8 mouse cellular contexts compared by ENCODE assay signal in the genomic region with DNA sequence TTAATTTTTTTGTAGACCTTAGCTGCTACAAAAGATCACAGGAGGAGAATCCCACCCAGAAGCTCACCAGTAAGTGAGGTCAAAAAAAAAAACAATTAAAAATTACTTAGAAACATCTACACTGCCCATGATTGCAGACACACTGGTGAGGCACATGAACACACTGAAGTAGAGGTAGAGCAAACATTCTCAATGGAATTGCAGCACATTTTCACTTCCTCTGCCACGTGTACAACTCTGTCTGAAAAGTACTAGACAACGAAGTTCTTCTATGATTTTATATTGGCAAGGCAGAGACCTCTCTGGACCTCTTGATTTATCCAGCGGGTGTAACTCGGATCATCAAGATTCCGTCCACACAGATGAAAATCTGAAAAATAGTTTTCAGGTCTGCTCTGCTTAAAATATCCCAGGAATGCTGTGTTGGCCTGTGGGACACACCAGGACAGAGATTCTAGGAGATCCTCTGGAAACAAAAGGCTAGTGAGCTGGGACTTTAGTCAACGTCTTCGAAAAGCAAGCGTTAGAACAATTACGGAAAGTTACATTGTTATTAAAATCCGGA. TPM values are rescaled to one million over a fixed set of nuclear protein-coding genes. Genes with fewer than 3 reads are reported as not detected.
DNase-seq lines count a peak whose midpoint lies in the region; ATAC-seq and TF ChIP-seq lines count a peak whose summit lies in the region.

No protein-coding gene starts in this region.

- peaks cover 15% of the 10 kb centered on the region for H3K36me3 ChIP-seq in heart, adult 2 months (ENCODE audit: control insufficient read depth, insufficient read depth, low read length)
- H3K36me3 ChIP-seq in ES-E14 (ENCODE audit: control insufficient read depth, insufficient read depth, low read length, poor library complexity, severe bottlenecking): no peaks in the 10 kb centered on the region
- no peaks in the 10 kb centered on the region for H3K36me3 ChIP-seq in heart, embryonic 15.5 days
- H3K36me3 ChIP-seq in liver, embryonic 16.5 days (ENCODE audit: control insufficient read depth, insufficient read depth): no peaks in the 10 kb centered on the region

- no peak overlapping the region; the same call in 1 of the 2 replicates for H3K9ac ChIP-seq in heart, adult 2 months (ENCODE audit: low read depth, low read length)
- H3K9ac ChIP-seq in ES-E14 (ENCODE audit: insufficient read depth, low read depth, low read length, poor library complexity, severe bottlenecking): peak overlapping the region; percentile 2; the same call in 1 of the 2 replicates
- H3K9ac ChIP-seq in heart, embryonic 15.5 days: peak overlapping the region; percentile 93; the same call in 1 of the 2 replicates
- H3K9ac ChIP-seq in liver, embryonic 16.5 days (ENCODE audit: low read depth, low read length): peak overlapping the region; percentile 41; the same call in 1 of the 2 replicates

- peak overlapping the region; percentile 68 for H3K4me2 ChIP-seq in heart, embryonic 15.5 days
- H3K4me2 ChIP-seq in liver, embryonic 16.5 days (ENCODE audit: low read depth, low read length): peak overlapping the region; percentile 93

- H3K9me3 ChIP-seq in ES-E14 (ENCODE audit: control insufficient read depth, insufficient read depth, low read depth, low read length): no peaks in the 10 kb centered on the region
- no peaks in the 10 kb centered on the region for H3K9me3 ChIP-seq in heart, embryonic 15.5 days (replicated peaks)
- H3K9me3 ChIP-seq in liver, embryonic 16.5 days (replicated peaks; ENCODE audit: control insufficient read depth, low read length): no peaks in the 10 kb centered on the region

- 18% methylated on average over 10 of the region's 10 CpGs for WGBS in heart, adult 2 months
- WGBS in heart, embryonic 15.5 days: 32% methylated on average over 10 of the region's 10 CpGs
- WGBS in liver, embryonic 16.5 days (ENCODE audit: insufficient replicate concordance): 35% methylated on average over 10 of the region's 10 CpGs

- TF ChIP-seq CTCF in heart, adult 2 months (IDR thresholded peaks at IDR 0.05): no peak

- peak overlapping the region; percentile 99 for H3K27ac ChIP-seq in heart, adult 2 months
- no peak overlapping the region for H3K27ac ChIP-seq in ES-E14 (ENCODE audit: insufficient read depth, low read depth, low read length, poor library complexity, severe bottlenecking)
- H3K27ac ChIP-seq in heart, embryonic 15.5 days: peak overlapping the region; percentile 98; the same call in 1 of the 2 replicates
- H3K27ac ChIP-seq in liver, embryonic 16.5 days (ENCODE audit: low read length): peak overlapping the region; percentile 95

- no peaks in the 10 kb centered on the region for H3K27me3 ChIP-seq in heart, adult 2 months (ENCODE audit: control insufficient read depth, insufficient read depth, low read length)
- no peaks in the 10 kb centered on the region for H3K27me3 ChIP-seq in heart, embryonic 15.5 days
- H3K27me3 ChIP-seq in liver, embryonic 16.5 days (ENCODE audit: control insufficient read depth, insufficient read depth, low read depth, low read length): no peaks in the 10 kb centered on the region

- no peak for ATAC-seq in heart, embryonic 15.5 days (replicated peaks; ENCODE audit: insufficient number of reproducible peaks, insufficient read depth, low FRiP score, low read depth)
- ATAC-seq in liver, embryonic 16.5 days (ENCODE audit: low read depth): no peak

- in situ Hi-C loops in ES-E14 (cut with MboI; ENCODE audit: low sequenced_read_pairs in 2 of 2, unreplicated experiment in 2 of 2): no loop called here

- TF ChIP-seq EP300 in heart, adult 2 months (IDR thresholded peaks at IDR 0.05; ENCODE audit: insufficient read depth, low read depth, low read length): no peak

- intact Hi-C loops in heart, adult 2 months (cut with DNase I): loop anchor here (5.0 kb wide), 1 partner anchor 41 kb away; no protein-coding TSS in a partner anchor
- intact Hi-C loops in heart, postnatal 36 days (cut with DNase I): no loop called here

- DNase-seq in heart, adult 2 months: no peak
- no peak for DNase-seq in heart, postnatal 36 days
- no peak for DNase-seq in ES-E14 (ENCODE audit: low read depth, low spot score)
- no peak for DNase-seq in retina, embryonic 14.5 days (ENCODE audit: low spot score)
- no peak for DNase-seq in cerebellum, postnatal 4 days (ENCODE audit: low spot score in 2 of 2)
- DNase-seq in thymus, postnatal 25 days: no peak

- H3K4me1 ChIP-seq in heart, adult 2 months (ENCODE audit: control insufficient read depth, insufficient read depth, low read length): peaks cover 4% of the 10 kb centered on the region
- no peaks in the 10 kb centered on the region for H3K4me1 ChIP-seq in ES-E14 (ENCODE audit: control insufficient read depth in 2 of 2, insufficient read depth in 2 of 2, low read length in 2 of 2, poor library complexity in 1 of 2)
- peaks cover 20% of the 10 kb centered on the region for H3K4me1 ChIP-seq in heart, embryonic 15.5 days (replicated peaks)
- peaks cover 11% of the 10 kb centered on the region for H3K4me1 ChIP-seq in liver, embryonic 16.5 days (ENCODE audit: control insufficient read depth, low read depth, low read length)

- H3K4me3 ChIP-seq in heart, adult 2 months: peak overlapping the region; percentile 81
- peak overlapping the region; percentile 92 to 95; a peak in 3 of 4 replicates for H3K4me3 ChIP-seq in ES-E14 (ENCODE audit: insufficient read depth in 1 of 2, low read depth in 1 of 2, low read length in 2 of 2, poor library complexity in 1 of 2, severe bottlenecking in 1 of 2)
- H3K4me3 ChIP-seq in heart, embryonic 15.5 days: peak overlapping the region; percentile 93
- peak overlapping the region; percentile 80 for H3K4me3 ChIP-seq in liver, embryonic 16.5 days (ENCODE audit: low read depth, low read length)

- peaks cover 7% of the 10 kb centered on the region for H3K79me2 ChIP-seq in heart, adult 2 months (replicated peaks; ENCODE audit: control insufficient read depth, insufficient read depth, low read length)

- no peak for TF ChIP-seq POLR2A in heart, adult 2 months (IDR thresholded peaks at IDR 0.05; ENCODE audit: insufficient read depth, low read depth, low read length)

TF ChIP-seq in ES-E14, 5 proteins besides CTCF, POLR2A, EP300 and RAD21:
- TF ChIP-seq CHD2 (IDR thresholded peaks at IDR 0.05; ENCODE audit: low read depth, low read length): no peak
- TF ChIP-seq HCFC1 (IDR thresholded peaks at IDR 0.05; ENCODE audit: borderline replicate concordance, insufficient read depth, low read length): no peak
- no peak for TF ChIP-seq ZNF384 (IDR thresholded peaks at IDR 0.05; ENCODE audit: low read depth, low read length)
- TF ChIP-seq MAFK (IDR thresholded peaks at IDR 0.05; ENCODE audit: insufficient read depth, low read depth, low read length): no peak
- no peak for TF ChIP-seq ZC3H11A (IDR thresholded peaks at IDR 0.05; ENCODE audit: borderline replicate concordance, low read depth, low read length)

RNA-seq across cellular contexts. Expression of gene Ric1, which starts 1.0 kb away (rescaled TPM):
- total RNA-seq in heart, adult 2 months (2021): 10 to 100 TPM; 16.9 to 20.6 TPM
- 9.2 and 15.0 TPM in 2 replicates for polyA plus RNA-seq in heart, adult 2 months (2012; rRNA removed)
- total RNA-seq in heart, postnatal 36 days (2021): 10 to 100 TPM; 23.6 to 25.0 TPM
- 30.7 and 37.4 TPM in 2 replicates for total RNA-seq in ES-E14 (2012; rRNA removed)
- polyA plus RNA-seq in heart, embryonic 15.5 days (2015; fragmentation: Nextera tagmentation; extraction: Ambion mirVana): 6.5 and 7.5 TPM in 2 replicates
- polyA plus RNA-seq in liver, embryonic 16.5 days (2015; fragmentation: Nextera tagmentation; extraction: Ambion mirVana): 3.2 and 3.6 TPM in 2 replicates
